Mouse (Mus musculus) layer of hippocampus, postnatal 36 days (tissue): ENCODE measurements at regions not wholly inside any gene's neighbourhood (a gene's known extent, or its start where the extent isn't known, plus 50 kb on each side); places are given as distances from the start of the nearest gene placed in this dataset.
A peak's percentile ranks its signal among the peaks of the same experiment; 100 is the strongest.

Experiments
- DNase-seq, 2 experiments: peaks; one replicate each; pipeline ENCODE4 v3.0.0; 2022

DNA sequence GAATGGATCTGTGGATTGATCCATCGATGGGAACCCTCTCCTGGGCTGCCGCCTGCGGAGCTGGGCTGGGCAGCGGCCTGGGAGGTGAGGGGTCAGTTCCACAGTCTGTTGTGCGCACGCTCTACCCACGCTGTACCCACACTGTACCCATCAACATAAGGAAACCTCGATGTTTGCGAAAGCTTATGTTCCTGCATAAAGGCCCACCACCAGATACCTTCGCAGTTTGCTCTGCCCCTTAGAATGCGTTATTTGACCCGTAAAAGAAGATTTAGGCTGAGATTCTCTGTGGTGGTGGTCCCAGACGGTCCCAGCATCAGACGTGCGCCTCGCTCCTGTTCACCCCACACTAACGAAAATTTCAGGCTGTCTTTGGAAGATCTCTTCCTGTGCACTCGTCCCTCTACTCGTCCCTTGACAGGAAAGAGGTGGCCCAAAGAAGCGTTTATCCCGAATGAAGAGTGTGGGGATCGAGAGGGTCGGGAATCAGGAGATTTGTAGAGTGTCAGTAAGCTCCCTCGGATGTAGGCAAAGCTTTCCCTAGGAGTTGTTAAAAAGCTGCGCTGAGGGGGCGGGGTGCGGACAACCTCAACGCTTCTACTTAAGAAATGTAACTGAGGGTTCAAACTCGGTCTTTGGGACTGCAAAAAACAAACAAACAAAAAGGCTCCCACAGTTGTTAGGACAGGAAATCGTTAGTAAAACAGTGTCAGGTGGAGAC, 123.9 kb downstream of the Tmem161b start:
- DNase-seq = peak; percentile 33 to 39

- no peak for DNase-seq
Measured at GRCm38 (mm10) chr13:84346569-84346968, 124.5 kb downstream of the Tmem161b start.

GRCm38 (mm10) chr13:84347181-84347913, 125.3 kb downstream of the Tmem161b start:
- peak; percentile 60 to 61 for DNase-seq

DNA sequence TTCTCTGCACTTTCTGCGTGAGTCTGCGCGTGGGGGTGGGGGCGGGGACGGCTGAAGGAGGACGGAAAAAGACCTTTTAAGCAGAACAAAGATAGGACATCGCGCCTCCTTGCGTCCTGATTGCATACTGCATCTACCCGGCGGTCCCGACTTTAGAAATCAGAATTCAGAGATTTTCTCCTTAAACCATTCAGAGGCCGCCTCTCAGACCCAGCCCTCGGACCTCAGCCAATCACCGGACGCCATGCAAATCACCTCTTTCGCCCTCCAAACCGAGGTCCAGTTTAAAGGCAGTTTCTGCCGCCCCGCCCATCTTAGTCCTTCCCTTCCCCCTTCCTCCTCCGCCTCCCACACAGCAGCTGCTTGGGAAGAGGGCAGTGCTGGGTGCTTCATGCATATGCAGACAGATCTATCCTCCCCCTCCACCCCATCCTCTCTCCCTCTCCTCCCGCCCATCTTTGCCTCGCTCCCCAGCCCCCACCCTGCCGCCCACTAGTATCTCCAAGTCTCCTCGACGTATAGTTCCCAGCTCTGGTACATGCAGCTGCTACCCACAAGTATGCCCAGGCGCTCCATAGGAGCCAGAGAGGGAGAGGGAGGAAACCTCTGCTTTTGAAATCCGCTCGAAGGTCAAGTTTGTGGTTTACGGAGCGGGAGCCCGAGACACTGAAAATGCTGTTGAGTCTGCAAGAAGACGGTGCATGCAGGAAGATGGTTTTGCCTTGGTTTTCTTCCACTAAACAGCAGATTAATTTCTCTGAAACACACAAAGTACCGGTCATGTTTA, 126.0 kb downstream of the Tmem161b start:
- DNase-seq = peak; percentile 97 to 98

DNA sequence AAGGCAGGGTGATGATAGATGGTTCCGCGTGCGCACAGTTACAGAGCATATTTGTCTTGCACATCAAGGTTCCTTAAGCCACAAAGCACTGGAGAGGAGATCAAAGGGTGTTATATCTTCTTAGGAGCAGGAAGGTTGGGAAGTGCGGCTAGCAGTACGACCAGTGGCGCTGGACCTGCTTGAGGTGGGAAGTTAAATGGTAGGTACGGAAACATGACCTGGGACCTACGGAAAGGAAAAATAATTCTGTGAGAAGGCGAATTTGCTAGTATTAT, 126.5 kb downstream of the Tmem161b start:
- peak in 1 of 2 experiments; percentile 11 for DNase-seq

GRCm38 (mm10) chr13:84349001-84349720, 127.1 kb downstream of the Tmem161b start:
- DNase-seq = peak; percentile 55 to 62

DNA sequence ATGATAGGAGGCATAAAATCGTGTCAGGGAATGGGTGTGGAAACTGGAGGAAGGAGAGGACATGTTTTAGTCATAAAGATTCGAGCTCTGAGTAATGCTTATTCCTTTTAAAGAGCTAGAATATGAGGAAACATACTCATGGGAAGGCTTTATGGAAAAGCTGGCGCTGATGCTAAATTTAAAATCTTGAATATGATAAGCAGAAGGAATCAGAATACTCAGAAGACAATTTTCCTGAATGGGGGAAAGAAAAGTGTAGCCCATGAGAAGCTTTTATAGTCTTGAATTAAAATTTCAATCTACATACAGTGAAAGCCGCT, 127.6 kb downstream of the Tmem161b start:
- no peak for DNase-seq

- no peak for DNase-seq
Measured at GRCm38 (mm10) chr13:84350791-84351190, 128.7 kb downstream of the Tmem161b start.

- DNase-seq = no peak
Measured at GRCm38 (mm10) chr13:84356455-84356854, 134.4 kb downstream of the Tmem161b start.

GRCm38 (mm10) chr13:84360536-84360935, 138.4 kb downstream of the Tmem161b start:
- DNase-seq = no peak

GRCm38 (mm10) chr13:84364069-84364468, 142.0 kb downstream of the Tmem161b start:
- DNase-seq = no peak

DNA sequence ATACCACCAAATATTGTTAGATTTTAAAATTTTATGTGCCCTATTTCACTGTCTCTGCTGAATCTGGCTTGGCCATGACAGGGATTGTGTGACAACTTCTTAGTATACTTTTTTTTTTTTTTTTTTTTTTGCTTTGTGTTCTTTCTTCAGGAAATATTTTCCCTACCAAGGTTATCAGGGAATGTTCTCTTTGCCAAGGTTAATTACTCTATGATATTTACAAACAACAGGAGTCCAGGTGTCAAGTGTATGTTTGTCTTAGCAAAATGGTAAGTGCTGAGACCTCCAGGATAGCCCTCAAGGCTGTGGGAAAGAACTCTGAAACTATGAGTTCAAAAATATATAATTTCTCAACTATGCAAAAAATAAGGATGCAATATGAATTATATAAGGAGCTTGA, 143.4 kb downstream of the Tmem161b start:
- no peak for DNase-seq

GRCm38 (mm10) chr13:84366017-84366416, 143.9 kb downstream of the Tmem161b start:
- no peak for DNase-seq

DNA sequence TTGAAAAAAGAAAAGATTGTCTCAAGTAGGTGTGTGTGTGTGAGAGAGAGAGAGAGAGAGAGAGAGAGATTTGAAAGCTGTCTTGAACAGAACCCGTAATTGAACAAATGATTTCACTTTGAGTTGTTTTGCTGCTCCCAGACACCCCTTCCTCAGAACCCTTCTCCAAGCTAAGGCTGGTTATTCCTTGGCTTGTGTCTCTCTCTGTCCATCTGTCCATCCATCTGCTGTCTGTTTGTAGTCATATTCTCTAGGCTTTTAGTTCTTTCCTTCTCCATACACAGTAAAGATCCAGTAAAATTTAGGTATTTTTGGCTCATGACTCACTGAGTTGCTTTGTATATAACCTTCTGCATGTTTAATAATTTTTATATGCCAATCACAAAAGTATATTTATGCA, 144.7 kb downstream of the Tmem161b start:
- no peak for DNase-seq

- DNase-seq = no peak
Measured at GRCm38 (mm10) chr13:84368225-84368624, 146.1 kb downstream of the Tmem161b start.

DNA sequence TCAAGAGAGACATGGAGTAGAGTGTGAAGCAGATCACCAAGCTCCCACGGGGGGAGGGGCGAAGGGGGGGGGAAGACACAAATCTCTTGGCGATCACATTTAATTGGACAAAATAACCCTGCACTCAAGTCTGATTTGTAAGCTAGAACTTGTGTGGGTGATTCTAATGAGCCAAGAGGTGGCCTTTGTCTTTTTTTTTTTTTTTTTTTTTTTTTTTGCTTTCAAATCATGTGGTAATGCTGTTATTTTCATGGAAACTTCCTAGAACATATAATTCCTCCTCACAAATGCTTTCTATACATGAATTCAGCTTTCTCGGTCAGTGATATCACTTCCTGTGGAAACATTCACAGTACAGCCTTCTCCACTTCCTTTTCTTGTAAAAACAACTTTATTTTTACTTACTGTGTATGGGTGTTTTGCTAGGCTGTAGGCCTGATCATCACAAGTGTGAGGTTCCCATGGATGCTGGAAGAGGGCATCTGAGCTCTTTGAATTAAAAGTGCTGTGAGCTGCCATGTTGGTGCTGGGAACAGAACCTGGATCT, 152.7 kb downstream of the Tmem161b start:
- no peak for DNase-seq

- DNase-seq = no peak
Measured at GRCm38 (mm10) chr13:84375941-84376340, 153.8 kb downstream of the Tmem161b start.

- DNase-seq = no peak
Measured at GRCm38 (mm10) chr13:84378553-84379332, 156.6 kb downstream of the Tmem161b start.

DNA sequence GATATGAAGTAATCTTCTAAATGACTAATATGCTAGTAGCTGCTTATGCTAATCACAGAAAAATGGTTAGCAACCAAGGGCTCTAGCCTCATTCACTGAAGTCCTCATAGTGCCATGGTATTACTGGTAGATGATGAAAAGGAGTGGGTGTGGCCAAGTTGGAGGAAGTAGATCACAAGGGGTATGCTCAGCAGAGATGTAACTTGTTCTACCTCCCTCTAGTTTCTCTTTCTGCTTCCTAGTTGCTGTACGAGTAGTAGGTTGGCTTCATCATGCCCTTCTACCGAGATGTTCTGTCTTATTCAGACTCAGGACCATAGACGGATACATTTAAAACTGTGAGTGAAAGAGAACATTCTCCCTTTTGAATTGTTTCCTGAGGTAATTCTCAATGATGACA, 169.5 kb downstream of the Tmem161b start:
- DNase-seq = no peak

DNA sequence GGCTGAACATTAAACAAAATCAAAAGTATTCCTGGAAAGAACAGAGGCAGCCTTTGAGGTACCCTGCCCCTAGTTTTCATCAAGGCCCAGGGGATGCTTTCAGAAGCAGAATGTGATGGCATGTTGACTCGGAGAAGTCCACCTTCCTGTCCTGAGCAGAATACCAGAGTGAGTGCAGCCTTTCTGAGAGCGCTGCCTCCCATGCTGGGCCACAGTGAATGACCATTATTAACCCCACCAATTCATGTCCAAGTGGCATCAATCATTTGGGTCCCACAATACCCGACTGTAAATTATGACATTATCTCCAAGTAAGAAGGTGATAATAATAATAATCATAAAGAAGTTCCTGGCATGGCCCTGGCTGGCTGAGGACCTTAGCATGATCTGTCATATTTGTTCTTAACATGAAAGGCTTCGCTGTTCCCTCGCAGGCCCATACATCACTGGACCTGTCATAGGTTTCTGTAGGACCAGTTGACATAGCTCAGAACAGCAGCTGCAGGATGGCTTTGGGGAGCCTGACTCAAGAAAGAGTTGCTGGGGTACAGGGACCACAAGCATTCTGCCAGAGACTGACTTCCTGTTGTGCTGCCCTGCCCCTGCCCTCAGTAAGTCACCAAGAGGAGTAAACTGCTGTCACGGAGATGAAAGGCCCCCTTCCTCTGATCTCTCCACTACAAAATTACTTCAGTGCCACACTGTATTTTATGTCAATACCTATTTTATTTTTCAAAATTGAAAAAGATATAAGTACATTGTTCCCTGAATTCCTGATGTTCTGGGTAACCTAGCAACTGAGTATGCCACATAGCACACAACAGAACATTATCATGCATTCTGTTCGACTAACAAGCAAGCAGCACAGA, 176.6 kb downstream of the Tmem161b start:
- DNase-seq = no peak
